Mouse (Mus musculus): ENCODE measurements around the gene Camta1.

- TF ChIP-seq CTCF (conservative IDR thresholded peaks at IDR 0.05; ENCODE audit: insufficient read depth, insufficient read length, low read depth, low read length) (no peak), POLR2A (IDR thresholded peaks at IDR 0.05; ENCODE audit: low read depth, low read length) (no peak)
These were observed 488.7 kb downstream of the Camta1 start for GRCm38 (mm10) chr4:151372855-151373566.
